Mouse (Mus musculus): ENCODE results near the gene Osbp2.

DNA sequence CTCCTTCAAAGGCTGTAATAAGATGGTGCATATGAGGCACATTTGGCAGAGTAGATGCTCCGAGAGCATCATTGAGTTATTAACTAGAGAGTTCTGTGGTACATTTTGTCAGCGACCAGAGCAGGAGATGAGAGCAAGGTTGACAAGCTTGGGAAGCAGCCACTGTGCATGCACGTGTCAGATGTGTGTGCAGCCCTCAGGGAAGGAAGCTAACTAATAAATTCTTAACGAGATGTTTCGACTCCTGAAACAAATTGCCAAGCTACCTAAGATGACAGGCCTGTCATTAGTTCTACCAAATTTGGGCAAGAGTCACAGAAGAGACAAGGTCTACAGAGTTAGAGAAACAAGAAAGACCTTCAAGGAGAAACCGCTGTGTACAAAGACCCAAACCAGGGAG, 640 bp upstream of the Osbp2 start:
- TF ChIP-seq POLR2A (IDR thresholded peaks at IDR 0.05; ENCODE audit: low read depth, low read length) = no peak
- TF ChIP-seq CTCF (conservative IDR thresholded peaks at IDR 0.05; ENCODE audit: insufficient read depth, insufficient read length, low read depth, low read length) = no peak
